Mouse (Mus musculus): Measurements from ENCODE around the gene Gm26897. TPM values are rescaled to one million over a fixed set of nuclear protein-coding genes. Genes with fewer than 3 reads are reported as not detected.

Gene Gm26897
- polyA plus RNA-seq, 1 experiment: not detected

DNA sequence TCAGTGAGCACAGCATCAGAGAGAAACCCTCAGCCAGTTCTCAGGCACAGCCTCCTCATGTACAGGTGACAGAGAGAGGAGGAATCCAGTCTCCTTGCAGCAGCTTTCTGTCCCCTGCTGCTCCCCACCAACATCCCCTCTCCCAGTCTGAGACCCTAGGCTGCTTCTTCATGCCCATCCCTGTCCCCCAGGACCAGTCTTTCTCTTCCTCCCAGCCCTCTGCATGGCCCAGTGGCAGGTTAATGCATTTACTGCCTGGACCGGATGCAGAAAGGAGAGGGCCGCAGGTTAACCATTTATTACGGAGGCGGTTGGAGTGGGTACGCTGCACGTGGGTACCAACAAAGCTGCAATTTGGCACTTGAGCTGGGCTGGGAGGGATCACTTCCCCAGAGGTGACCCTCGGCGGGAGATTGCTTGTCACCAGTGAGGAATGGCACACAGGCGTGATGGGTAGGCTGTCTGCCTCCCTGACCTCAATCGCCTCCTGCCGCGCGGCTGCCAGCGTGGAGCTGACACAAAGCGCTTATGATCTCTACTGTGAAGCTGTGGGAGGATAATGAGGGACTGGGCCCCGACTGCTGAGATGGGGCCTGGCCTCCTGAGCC, 3.1 kb upstream of the Gm26897 start:
- no peak for TF ChIP-seq CEBPB (IDR thresholded peaks at IDR 0.05; ENCODE audit: insufficient read depth, poor library complexity, severe bottlenecking)
- TF ChIP-seq USF1 (IDR thresholded peaks at IDR 0.05; ENCODE audit: low read depth): no peak
- no peak for TF ChIP-seq E2F4 (IDR thresholded peaks at IDR 0.05; ENCODE audit: insufficient read depth)
- TF ChIP-seq TCF3 (IDR thresholded peaks at IDR 0.05; ENCODE audit: insufficient read length, low read depth): no peak
- TF ChIP-seq POLR2AphosphoS2 (IDR thresholded peaks at IDR 0.05; ENCODE audit: insufficient read length, low read depth): no peak
- TF ChIP-seq MAX (IDR thresholded peaks at IDR 0.05; ENCODE audit: low read depth): no peak
- TF ChIP-seq REST (IDR thresholded peaks at IDR 0.05; ENCODE audit: insufficient read depth, insufficient read length): no peak
- TF ChIP-seq SRF (IDR thresholded peaks at IDR 0.05; ENCODE audit: control insufficient read depth, insufficient read length, low read depth): no peak
- Histone ChIP-seq H3K79me2 (ENCODE audit: control insufficient read depth, insufficient read depth) (no peaks in the 10 kb centered on the region), H3K27me3 (ENCODE audit: control insufficient read depth, insufficient read depth, insufficient read length) (peaks cover 3% of the 10 kb centered on the region), H3K36me3 (ENCODE audit: control insufficient read depth, insufficient read depth) (no peaks in the 10 kb centered on the region), H3K4me3 (no peak overlapping the region), H3ac (ENCODE audit: control insufficient read depth, insufficient read length) (no peak overlapping the region), H3K4me2 (ENCODE audit: low read depth) (no peak overlapping the region)

GRCm38 (mm10) chr5:111732194-111732593, 1.5 kb upstream of the Gm26897 start:
- no peak for TF ChIP-seq SRF (IDR thresholded peaks at IDR 0.05; ENCODE audit: control insufficient read depth, insufficient read length, low read depth)
- no peak for TF ChIP-seq CEBPB (IDR thresholded peaks at IDR 0.05; ENCODE audit: insufficient read depth, poor library complexity, severe bottlenecking)
- TF ChIP-seq MYOG (IDR thresholded peaks at IDR 0.05; ENCODE audit: control insufficient read depth in 1 of 3, insufficient read depth in 1 of 3, insufficient read length in 2 of 3, low read depth in 2 of 3): no peak
- TF ChIP-seq TCF3 (IDR thresholded peaks at IDR 0.05; ENCODE audit: insufficient read length, low read depth): no peak
- TF ChIP-seq REST (IDR thresholded peaks at IDR 0.05; ENCODE audit: insufficient read depth, insufficient read length): no peak
- no peak for TF ChIP-seq MYOD1 (IDR thresholded peaks at IDR 0.05; ENCODE audit: control insufficient read depth in 1 of 3, insufficient read length in 2 of 3, low read depth in 2 of 3)
- no peak for TF ChIP-seq MAX (IDR thresholded peaks at IDR 0.05; ENCODE audit: low read depth)
- no peak for TF ChIP-seq TCF12 (IDR thresholded peaks at IDR 0.05; ENCODE audit: insufficient read depth, poor library complexity, severe bottlenecking)
- TF ChIP-seq USF1 (IDR thresholded peaks at IDR 0.05; ENCODE audit: low read depth): no peak
- TF ChIP-seq POLR2AphosphoS2 (IDR thresholded peaks at IDR 0.05; ENCODE audit: insufficient read length, low read depth): no peak
- no peak for TF ChIP-seq E2F4 (IDR thresholded peaks at IDR 0.05; ENCODE audit: insufficient read depth)
- no peak for TF ChIP-seq POLR2A (IDR thresholded peaks at IDR 0.05; ENCODE audit: insufficient read length, low read depth)
- no peaks in the 10 kb centered on the region for H3K36me3 ChIP-seq (ENCODE audit: control insufficient read depth, insufficient read depth)
- H3K4me2 ChIP-seq (ENCODE audit: low read depth): no peak overlapping the region
- no peaks in the 10 kb centered on the region for H3K79me2 ChIP-seq (ENCODE audit: control insufficient read depth, insufficient read depth)
- no peak overlapping the region for H3K4me3 ChIP-seq
- no peaks in the 10 kb centered on the region for H3K27me3 ChIP-seq (ENCODE audit: control insufficient read depth, insufficient read depth, insufficient read length)
- no peak overlapping the region for H3ac ChIP-seq (ENCODE audit: control insufficient read depth, insufficient read length)

GRCm38 (mm10) chr5:111739480-111739879, 5.8 kb downstream of the Gm26897 start:
- no peaks in the 10 kb centered on the region for H3K79me2 ChIP-seq (ENCODE audit: control insufficient read depth, insufficient read depth)
- H3K36me3 ChIP-seq (ENCODE audit: control insufficient read depth, insufficient read depth): no peaks in the 10 kb centered on the region
- H3K27me3 ChIP-seq (ENCODE audit: control insufficient read depth, insufficient read depth, insufficient read length): peaks cover 38% of the 10 kb centered on the region
- H3K4me3 ChIP-seq: no peak overlapping the region
- no peak for TF ChIP-seq MYOD1 (IDR thresholded peaks at IDR 0.05; ENCODE audit: control insufficient read depth in 1 of 3, insufficient read length in 2 of 3, low read depth in 2 of 3)
- no peak for TF ChIP-seq MYOG (IDR thresholded peaks at IDR 0.05; ENCODE audit: control insufficient read depth in 1 of 3, insufficient read depth in 1 of 3, insufficient read length in 2 of 3, low read depth in 2 of 3)
- TF ChIP-seq REST (IDR thresholded peaks at IDR 0.05; ENCODE audit: insufficient read depth, insufficient read length): no peak
- TF ChIP-seq POLR2A (IDR thresholded peaks at IDR 0.05; ENCODE audit: insufficient read length, low read depth): no peak
- no peak for TF ChIP-seq TCF3 (IDR thresholded peaks at IDR 0.05; ENCODE audit: insufficient read length, low read depth)
- no peak for TF ChIP-seq MAX (IDR thresholded peaks at IDR 0.05; ENCODE audit: low read depth)
- TF ChIP-seq POLR2AphosphoS2 (IDR thresholded peaks at IDR 0.05; ENCODE audit: insufficient read length, low read depth): no peak
- no peak for TF ChIP-seq USF1 (IDR thresholded peaks at IDR 0.05; ENCODE audit: low read depth)
- TF ChIP-seq SRF (IDR thresholded peaks at IDR 0.05; ENCODE audit: control insufficient read depth, insufficient read length, low read depth): no peak
- TF ChIP-seq E2F4 (IDR thresholded peaks at IDR 0.05; ENCODE audit: insufficient read depth): no peak
- TF ChIP-seq TCF12 (IDR thresholded peaks at IDR 0.05; ENCODE audit: insufficient read depth, poor library complexity, severe bottlenecking): no peak
- TF ChIP-seq CEBPB (IDR thresholded peaks at IDR 0.05; ENCODE audit: insufficient read depth, poor library complexity, severe bottlenecking): no peak
- no peak overlapping the region for H3K4me2 ChIP-seq (ENCODE audit: low read depth)
- H3ac ChIP-seq (ENCODE audit: control insufficient read depth, insufficient read length): no peak overlapping the region

DNA sequence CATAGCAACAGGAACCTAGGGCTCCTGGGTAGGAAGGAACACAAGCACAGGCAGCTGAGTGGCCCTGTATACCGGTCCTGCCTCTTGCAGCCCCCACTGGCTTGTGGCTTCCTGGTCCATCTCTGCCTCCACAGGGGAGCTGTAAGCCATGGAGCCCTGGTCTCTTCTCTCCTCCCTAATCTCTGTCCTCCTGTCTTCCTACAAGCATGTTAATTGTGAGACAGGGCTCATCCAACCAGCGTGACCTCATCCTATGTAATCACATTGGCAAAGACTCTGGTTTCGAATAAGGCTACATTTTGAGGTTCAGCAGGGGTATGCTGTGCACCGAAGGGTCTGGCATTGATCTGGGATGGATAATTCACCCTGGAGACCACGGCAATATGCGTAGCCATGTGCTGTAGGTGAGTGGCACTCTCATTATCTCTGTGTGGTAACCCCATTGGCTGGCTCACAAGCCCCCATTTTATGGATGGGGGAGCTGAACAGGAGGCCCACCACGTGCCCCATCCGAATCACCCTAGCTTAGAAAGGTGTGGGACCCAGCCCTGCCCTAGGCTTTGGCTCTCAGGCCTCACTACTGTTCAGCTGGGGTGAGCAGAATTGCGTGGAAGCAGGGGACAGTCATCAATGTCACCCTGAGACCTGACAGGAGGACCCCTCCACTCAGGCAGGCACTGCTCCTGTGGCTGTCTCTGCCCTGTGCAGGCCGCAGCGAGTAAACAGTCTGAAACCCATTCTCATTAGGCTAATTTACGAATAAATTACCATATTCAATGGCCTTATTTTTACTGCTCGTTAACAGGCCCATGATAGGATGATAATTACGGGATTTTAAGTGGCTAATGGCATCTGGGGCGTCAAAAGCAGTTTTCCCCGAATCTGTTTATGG, 6.9 kb downstream of the Gm26897 start:
- H3ac ChIP-seq (ENCODE audit: control insufficient read depth, insufficient read length): no peak overlapping the region
- no peak overlapping the region for H3K4me2 ChIP-seq (ENCODE audit: low read depth)
- no peaks in the 10 kb centered on the region for H3K79me2 ChIP-seq (ENCODE audit: control insufficient read depth, insufficient read depth)
- H3K4me3 ChIP-seq: no peak overlapping the region
- peaks cover 46% of the 10 kb centered on the region for H3K27me3 ChIP-seq (ENCODE audit: control insufficient read depth, insufficient read depth, insufficient read length)
- H3K36me3 ChIP-seq (ENCODE audit: control insufficient read depth, insufficient read depth): no peaks in the 10 kb centered on the region
- no peak for TF ChIP-seq MYOD1 (IDR thresholded peaks at IDR 0.05; ENCODE audit: control insufficient read depth in 1 of 3, insufficient read length in 2 of 3, low read depth in 2 of 3)
- no peak for TF ChIP-seq MAX (IDR thresholded peaks at IDR 0.05; ENCODE audit: low read depth)
- TF ChIP-seq POLR2A (IDR thresholded peaks at IDR 0.05; ENCODE audit: insufficient read length, low read depth): no peak
- TF ChIP-seq TCF3 (IDR thresholded peaks at IDR 0.05; ENCODE audit: insufficient read length, low read depth): no peak
- TF ChIP-seq USF1 (IDR thresholded peaks at IDR 0.05; ENCODE audit: low read depth): no peak
- TF ChIP-seq E2F4 (IDR thresholded peaks at IDR 0.05; ENCODE audit: insufficient read depth): no peak
- no peak for TF ChIP-seq TCF12 (IDR thresholded peaks at IDR 0.05; ENCODE audit: insufficient read depth, poor library complexity, severe bottlenecking)
- no peak for TF ChIP-seq POLR2AphosphoS2 (IDR thresholded peaks at IDR 0.05; ENCODE audit: insufficient read length, low read depth)
- TF ChIP-seq MYOG (IDR thresholded peaks at IDR 0.05; ENCODE audit: control insufficient read depth in 1 of 3, insufficient read depth in 1 of 3, insufficient read length in 2 of 3, low read depth in 2 of 3): no peak
- no peak for TF ChIP-seq REST (IDR thresholded peaks at IDR 0.05; ENCODE audit: insufficient read depth, insufficient read length)
- TF ChIP-seq SRF (IDR thresholded peaks at IDR 0.05; ENCODE audit: control insufficient read depth, insufficient read length, low read depth): no peak

All from myocyte (in vitro differentiated cells).